Comparison of ENCODE assay signal across 24 mouse cellular contexts in the genomic region with DNA sequence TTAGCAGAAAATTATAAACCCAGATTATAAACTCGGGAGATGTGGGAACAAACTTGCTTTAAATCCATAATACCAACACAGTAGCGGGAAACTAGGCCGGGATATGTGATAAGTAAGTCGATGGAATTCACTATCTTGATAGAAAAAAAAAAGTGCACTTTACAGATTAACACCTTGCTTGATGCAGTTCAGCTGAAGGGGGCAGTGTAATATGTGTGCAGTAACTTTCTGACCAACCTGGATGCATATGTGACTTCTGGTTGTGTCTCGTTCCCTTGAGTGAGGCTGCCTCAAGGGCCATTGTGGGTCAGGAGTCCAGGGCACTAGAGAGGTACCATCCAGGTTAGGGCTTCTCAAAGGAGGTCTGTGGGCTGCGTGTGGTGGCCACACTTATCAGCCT.
DNase-seq lines count a peak whose midpoint lies in the region; ATAC-seq and TF ChIP-seq lines count a peak whose summit lies in the region.
"Had no signal": no experiment of that assay in that cellular context is flagged by ENCODE, and none has a peak within 500 bp of the region (broad histone marks: within the 10 kb centered on the region; RNA-seq: fewer than 3 reads in every experiment).

No protein-coding gene starts in this region.

- H3K9me3 ChIP-seq in lung, embryonic 14.5 days (ENCODE audit: low read depth, low read length), result no peaks in the 10 kb centered on the region
- H3K9me3 ChIP-seq in intestine, embryonic 15.5 days, result no peaks in the 10 kb centered on the region
- H3K9me3 ChIP-seq in forebrain, embryonic 13.5 days (replicated peaks), result no peaks in the 10 kb centered on the region
- H3K9me3 ChIP-seq: forebrain, embryonic 10.5 days; lung, embryonic 15.5 days; midbrain, embryonic 10.5 days; neural tube, embryonic 15.5 days; stomach, embryonic 15.5 days had no signal

- peak; percentile 28 for TF ChIP-seq CTCF in lung, embryonic 14.5 days (IDR thresholded peaks at IDR 0.05; ENCODE audit: low read depth)

- 25% methylated on average over 6 of the region's 6 CpGs for WGBS in lung, embryonic 14.5 days
- 34% methylated on average over 6 of the region's 6 CpGs for WGBS in intestine, embryonic 15.5 days
- 92% methylated on average over 6 of the region's 6 CpGs for WGBS in forebrain, embryonic 13.5 days

- H3K9ac ChIP-seq in lung, embryonic 14.5 days, result no peak overlapping the region
- H3K9ac ChIP-seq in intestine, embryonic 15.5 days, result no peak overlapping the region
- H3K9ac ChIP-seq in forebrain, embryonic 13.5 days, result no peak overlapping the region
- H3K9ac ChIP-seq: lung, embryonic 15.5 days; neural tube, embryonic 15.5 days; stomach, embryonic 15.5 days had no signal

- H3K27me3 ChIP-seq in lung, embryonic 14.5 days (ENCODE audit: insufficient read depth, low read length), result no peaks in the 10 kb centered on the region
- no peaks in the 10 kb centered on the region for H3K27me3 ChIP-seq in intestine, embryonic 15.5 days (replicated peaks)
- no peaks in the 10 kb centered on the region for H3K27me3 ChIP-seq in forebrain, embryonic 13.5 days
- H3K27me3 ChIP-seq: lung, embryonic 15.5 days; neural tube, embryonic 15.5 days; stomach, embryonic 15.5 days had no signal

- no peak overlapping the region for H3K27ac ChIP-seq in lung, embryonic 14.5 days (ENCODE audit: low read depth)
- no peak overlapping the region for H3K27ac ChIP-seq in intestine, embryonic 15.5 days
- H3K27ac ChIP-seq in forebrain, embryonic 13.5 days, result no peak overlapping the region
- H3K27ac ChIP-seq: forebrain, embryonic 10.5 days; hindbrain, postnatal 0 days; lung, embryonic 15.5 days; midbrain, embryonic 10.5 days; neural tube, embryonic 15.5 days; stomach, embryonic 15.5 days had no signal

- no peak overlapping the region for H3K4me2 ChIP-seq in lung, embryonic 14.5 days
- H3K4me2 ChIP-seq in intestine, embryonic 15.5 days (replicated peaks), result no peak overlapping the region
- H3K4me2 ChIP-seq in forebrain, embryonic 13.5 days, result no peak overlapping the region
- H3K4me2 ChIP-seq: lung, embryonic 15.5 days; neural tube, embryonic 15.5 days; stomach, embryonic 15.5 days had no signal

- no peaks in the 10 kb centered on the region for H3K36me3 ChIP-seq in lung, embryonic 14.5 days (ENCODE audit: insufficient read depth)
- H3K36me3 ChIP-seq in intestine, embryonic 15.5 days, result no peaks in the 10 kb centered on the region
- no peaks in the 10 kb centered on the region for H3K36me3 ChIP-seq in forebrain, embryonic 13.5 days (ENCODE audit: poor library complexity, severe bottlenecking)
- H3K36me3 ChIP-seq: forebrain, embryonic 10.5 days; lung, embryonic 15.5 days; midbrain, embryonic 10.5 days; neural tube, embryonic 15.5 days; stomach, embryonic 15.5 days had no signal

- no peak overlapping the region for H3K4me3 ChIP-seq in lung, embryonic 14.5 days (ENCODE audit: low read depth, low read length)
- no peak overlapping the region for H3K4me3 ChIP-seq in intestine, embryonic 15.5 days (replicated peaks)
- no peak overlapping the region for H3K4me3 ChIP-seq in forebrain, embryonic 13.5 days
- H3K4me3 ChIP-seq: forebrain, embryonic 10.5 days; lung, embryonic 15.5 days; midbrain, embryonic 10.5 days; neural tube, embryonic 15.5 days; stomach, embryonic 15.5 days had no signal

- ATAC-seq in lung, embryonic 14.5 days (ENCODE audit: insufficient read depth), result no peak
- peak; percentile 49 for ATAC-seq in intestine, embryonic 15.5 days
- no peak for ATAC-seq in forebrain, embryonic 13.5 days
- ATAC-seq: hindbrain, postnatal 0 days had no signal

- DNase-seq in embryo, embryonic 10 days (ENCODE audit: low spot score), result peak; percentile 27
- DNase-seq in embryo, embryonic 9.5 days (ENCODE audit: extremely low spot score), result no peak
- DNase-seq in lung, embryonic 14.5 days, result no peak
- DNase-seq in lung, adult 18-20 months, result no peak
- DNase-seq in yolk sac, embryonic 10.5 days (ENCODE audit: low spot score), result peak; percentile 20
- DNase-seq: adrenal gland, postnatal 10 days; cerebellum, adult 18-20 months; cerebellum, postnatal 36 days; gastrocnemius, postnatal 25 days; kidney, adult 18-20 months; kidney, postnatal 14 days; left cerebral cortex, postnatal 4 days; right cerebral cortex, adult 18-20 months; right cerebral cortex, postnatal 4 days; thymus, adult 18-20 months; thymus, postnatal 36 days had no signal

- no peaks in the 10 kb centered on the region for H3K4me1 ChIP-seq in lung, embryonic 14.5 days (ENCODE audit: insufficient read depth)
- peaks cover 15% of the 10 kb centered on the region; the same call in 1 of the 2 replicates for H3K4me1 ChIP-seq in intestine, embryonic 15.5 days (replicated peaks)
- H3K4me1 ChIP-seq in forebrain, embryonic 13.5 days, result peaks cover 20% of the 10 kb centered on the region

Comparison
In these comparisons a context has a peak if more than half of its experiments do, and no peak if none do; other contexts are left out.
1. DNase-seq: peak in embryo, embryonic 10 days (single experiment) and yolk sac, embryonic 10.5 days (single experiment); none in embryo, embryonic 9.5 days (single experiment), lung, embryonic 14.5 days (single experiment) and lung, adult 18-20 months (0 of 2).